Mouse (Mus musculus): ENCODE data around the gene Tanc2. TPM values are rescaled to one million over a fixed set of nuclear protein-coding genes. Genes with fewer than 3 reads are reported as not detected.

Tanc2 gene
- polyA plus RNA-seq, 1 experiment from 2014 or later: 52.9 TPM

- H3K27me3 ChIP-seq (ENCODE audit: control insufficient read depth, insufficient read depth, low read length): no peaks in the 10 kb centered on the region
- no peak overlapping the region for H3K4me3 ChIP-seq (replicated peaks; ENCODE audit: low read length)
- DNase-seq (ENCODE audit: low spot score) (no peak), ATAC-seq (ENCODE audit: low FRiP score) (no peak)
- H3K9me3 ChIP-seq (ENCODE audit: control insufficient read depth, low read length): no peaks in the 10 kb centered on the region
- H3K36me3 ChIP-seq (replicated peaks; ENCODE audit: control insufficient read depth, insufficient read depth): no peaks in the 10 kb centered on the region
- no peak overlapping the region for H3K4me2 ChIP-seq (replicated peaks)
- H3K9ac ChIP-seq: no peak overlapping the region
- no peak overlapping the region for H3K27ac ChIP-seq
- peaks cover 15% of the 10 kb centered on the region for H3K4me1 ChIP-seq (replicated peaks; ENCODE audit: control insufficient read depth, insufficient read depth, low read length)
These were observed 31.7 kb upstream of the Tanc2 start for GRCm38 (mm10) chr11:105558091-105558490.

DNA sequence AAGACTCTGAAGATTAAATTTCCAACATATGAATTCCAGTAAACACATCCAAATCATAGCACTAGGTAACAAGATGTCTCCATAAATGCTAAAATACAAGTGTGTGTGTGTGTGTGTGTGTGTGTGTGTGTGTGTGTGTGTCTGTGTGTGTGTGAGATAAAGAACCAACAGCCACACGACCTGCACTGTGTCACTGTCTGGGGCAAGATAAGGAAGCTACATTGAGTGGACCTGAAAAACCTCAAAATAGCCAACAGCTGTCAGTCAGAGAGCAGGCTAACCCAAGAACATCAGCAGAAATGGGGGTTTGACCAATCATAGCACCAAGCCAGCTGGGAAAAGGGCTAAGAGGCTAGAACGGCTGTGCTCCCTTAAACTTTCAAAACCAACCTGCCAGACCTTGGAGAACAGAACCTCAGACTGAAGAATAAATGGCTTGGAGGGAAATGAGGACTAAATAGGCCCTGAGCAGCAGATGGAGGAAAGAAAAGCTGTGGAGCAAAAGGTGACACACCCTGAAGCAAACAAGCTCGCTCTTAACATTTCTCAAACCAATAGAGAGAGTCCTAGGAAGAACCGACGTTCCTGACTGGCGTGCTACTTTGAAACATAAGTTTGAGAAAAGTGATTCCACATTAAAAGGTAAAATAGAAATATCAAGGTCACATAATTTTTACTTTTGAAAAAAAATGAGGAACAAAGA is 30.8 kb upstream of the Tanc2 start:
- H3K27me3 ChIP-seq (ENCODE audit: control insufficient read depth, insufficient read depth, low read length): no peaks in the 10 kb centered on the region
- DNase-seq (ENCODE audit: low spot score) (no peak), ATAC-seq (ENCODE audit: low FRiP score) (no peak)
- H3K27ac ChIP-seq: no peak overlapping the region
- H3K9me3 ChIP-seq (ENCODE audit: control insufficient read depth, low read length): no peaks in the 10 kb centered on the region
- WGBS: 83% methylated on average over 6 of the region's 6 CpGs
- H3K9ac ChIP-seq: no peak overlapping the region
- no peaks in the 10 kb centered on the region for H3K36me3 ChIP-seq (replicated peaks; ENCODE audit: control insufficient read depth, insufficient read depth)
- H3K4me2 ChIP-seq (replicated peaks): no peak overlapping the region
- H3K4me3 ChIP-seq (replicated peaks; ENCODE audit: low read length): no peak overlapping the region
- peaks cover 15% of the 10 kb centered on the region for H3K4me1 ChIP-seq (replicated peaks; ENCODE audit: control insufficient read depth, insufficient read depth, low read length)

GRCm38 (mm10) chr11:105563546-105563945 is 26.2 kb upstream of the Tanc2 start:
- Histone ChIP-seq H3K36me3 (replicated peaks; ENCODE audit: control insufficient read depth, insufficient read depth) (no peaks in the 10 kb centered on the region), H3K27me3 (ENCODE audit: control insufficient read depth, insufficient read depth, low read length) (no peaks in the 10 kb centered on the region), H3K9ac (no peak overlapping the region), H3K9me3 (ENCODE audit: control insufficient read depth, low read length) (no peaks in the 10 kb centered on the region), H3K4me1 (replicated peaks; ENCODE audit: control insufficient read depth, insufficient read depth, low read length) (no peaks in the 10 kb centered on the region), H3K4me2 (replicated peaks) (no peak overlapping the region), H3K27ac (no peak overlapping the region), H3K4me3 (replicated peaks; ENCODE audit: low read length) (no peak overlapping the region)
- 88% methylated on average over 3 of the region's 3 CpGs for WGBS
- ATAC-seq (ENCODE audit: low FRiP score) (no peak), DNase-seq (ENCODE audit: low spot score) (no peak)

DNA sequence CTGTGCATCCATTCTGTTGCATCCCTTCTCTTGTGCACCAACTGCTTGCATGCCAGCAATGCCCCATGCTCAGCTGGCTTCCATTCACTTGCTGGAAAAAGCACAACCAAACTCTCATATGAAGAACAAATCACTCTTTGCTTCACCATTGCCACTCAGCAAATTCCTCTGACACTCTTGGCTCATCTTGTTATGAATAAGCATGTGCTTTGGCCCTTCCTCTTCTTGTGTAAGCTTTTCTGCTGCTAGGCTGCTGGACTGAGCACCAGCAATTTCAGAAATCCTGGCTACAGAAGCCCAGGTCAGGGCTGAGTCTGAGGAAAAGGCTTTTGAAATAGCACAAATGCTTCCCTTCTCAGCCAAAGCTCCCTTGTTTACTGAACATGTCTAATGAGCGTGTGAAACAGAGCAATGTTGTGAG is 22.6 kb upstream of the Tanc2 start:
- no peaks in the 10 kb centered on the region for H3K27me3 ChIP-seq (ENCODE audit: control insufficient read depth, insufficient read depth, low read length)
- H3K4me2 ChIP-seq (replicated peaks): no peak overlapping the region
- H3K9ac ChIP-seq: no peak overlapping the region
- 0 out of 2 replicates have a peak overlapping the region, but pooled peaks have one; percentile 38 for H3K27ac ChIP-seq
- no peak for DNase-seq (ENCODE audit: low spot score)
- no peaks in the 10 kb centered on the region for H3K9me3 ChIP-seq (ENCODE audit: control insufficient read depth, low read length)
- no peak; the same call in 1 of the 2 replicates for ATAC-seq (ENCODE audit: low FRiP score)
- no peak overlapping the region for H3K4me3 ChIP-seq (replicated peaks; ENCODE audit: low read length)
- H3K36me3 ChIP-seq (replicated peaks; ENCODE audit: control insufficient read depth, insufficient read depth): no peaks in the 10 kb centered on the region
- WGBS: 59% methylated on average over 1 of the region's 1 CpGs
- no peaks in the 10 kb centered on the region for H3K4me1 ChIP-seq (replicated peaks; ENCODE audit: control insufficient read depth, insufficient read depth, low read length)

- H3K4me3 ChIP-seq (replicated peaks; ENCODE audit: low read length): no peak overlapping the region
- H3K9ac ChIP-seq: no peak overlapping the region
- no peaks in the 10 kb centered on the region for H3K27me3 ChIP-seq (ENCODE audit: control insufficient read depth, insufficient read depth, low read length)
- WGBS: 85% methylated on average over 8 of the region's 8 CpGs
- H3K36me3 ChIP-seq (replicated peaks; ENCODE audit: control insufficient read depth, insufficient read depth): no peaks in the 10 kb centered on the region
- H3K27ac ChIP-seq: no peak overlapping the region
- H3K4me1 ChIP-seq (replicated peaks; ENCODE audit: control insufficient read depth, insufficient read depth, low read length): no peaks in the 10 kb centered on the region
- no peak overlapping the region for H3K4me2 ChIP-seq (replicated peaks)
- H3K9me3 ChIP-seq (ENCODE audit: control insufficient read depth, low read length): no peaks in the 10 kb centered on the region
- ATAC-seq (ENCODE audit: low FRiP score): no peak
- DNase-seq (ENCODE audit: low spot score): no peak
These were observed 17.8 kb upstream of the Tanc2 start for GRCm38 (mm10) chr11:105571996-105572395.

DNA sequence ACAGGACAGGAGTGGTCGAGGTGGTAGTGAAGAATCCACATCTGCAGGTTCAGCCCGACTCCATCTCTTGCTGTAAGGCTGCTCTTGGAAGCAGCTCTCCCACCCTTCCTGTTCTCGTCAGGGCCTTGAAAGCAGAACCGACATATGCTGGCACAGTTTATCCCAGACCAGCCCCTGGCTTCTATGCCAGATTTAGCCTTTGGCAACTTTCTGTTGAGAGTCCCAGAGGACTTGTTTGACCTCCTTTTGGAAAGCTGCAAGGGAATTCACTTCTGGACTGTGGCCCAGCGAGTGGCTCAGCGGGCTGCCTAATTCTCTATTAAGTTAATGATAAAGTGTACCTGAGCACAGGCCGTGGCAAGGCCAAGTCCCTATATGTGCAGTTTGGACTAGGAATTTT is 15.5 kb upstream of the Tanc2 start:
- WGBS: 45% methylated on average over 7 of the region's 7 CpGs
- Histone ChIP-seq H3K27ac (no peak overlapping the region), H3K27me3 (ENCODE audit: control insufficient read depth, insufficient read depth, low read length) (no peaks in the 10 kb centered on the region), H3K4me2 (replicated peaks) (no peak overlapping the region), H3K9ac (no peak overlapping the region), H3K9me3 (ENCODE audit: control insufficient read depth, low read length) (no peaks in the 10 kb centered on the region), H3K4me1 (replicated peaks; ENCODE audit: control insufficient read depth, insufficient read depth, low read length) (no peaks in the 10 kb centered on the region), H3K36me3 (replicated peaks; ENCODE audit: control insufficient read depth, insufficient read depth) (no peaks in the 10 kb centered on the region), H3K4me3 (replicated peaks; ENCODE audit: low read length) (no peak overlapping the region)
- DNase-seq (ENCODE audit: low spot score): peak; percentile 36
- ATAC-seq (ENCODE audit: low FRiP score): no peak

DNA sequence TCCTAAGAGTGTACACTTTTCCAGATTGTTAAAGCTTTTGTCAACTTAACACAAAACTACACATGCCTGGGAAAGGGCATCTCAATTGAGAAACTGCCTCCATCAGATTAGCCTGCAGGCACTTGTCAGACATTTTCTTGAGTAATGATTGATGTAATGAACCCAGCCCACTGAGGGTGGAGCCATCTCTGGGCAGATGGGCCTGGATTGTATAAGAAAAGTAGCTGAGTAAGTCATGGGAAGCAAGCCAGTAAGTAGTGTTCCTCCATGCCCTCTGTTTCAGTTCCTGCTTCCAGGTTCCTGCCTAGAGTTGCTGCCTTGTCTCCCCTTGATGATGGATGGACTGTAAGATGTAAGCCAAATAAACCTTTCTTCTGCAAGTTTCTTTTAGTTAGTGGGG is 12.6 kb upstream of the Tanc2 start:
- Histone ChIP-seq H3K4me3 (replicated peaks; ENCODE audit: low read length) (no peak overlapping the region), H3K36me3 (replicated peaks; ENCODE audit: control insufficient read depth, insufficient read depth) (no peaks in the 10 kb centered on the region), H3K27ac (no peak overlapping the region), H3K27me3 (ENCODE audit: control insufficient read depth, insufficient read depth, low read length) (no peaks in the 10 kb centered on the region), H3K9me3 (ENCODE audit: control insufficient read depth, low read length) (peaks cover 10% of the 10 kb centered on the region), H3K4me1 (replicated peaks; ENCODE audit: control insufficient read depth, insufficient read depth, low read length) (no peaks in the 10 kb centered on the region), H3K9ac (no peak overlapping the region), H3K4me2 (replicated peaks) (no peak overlapping the region)
- ATAC-seq (ENCODE audit: low FRiP score) (no peak), DNase-seq (ENCODE audit: low spot score) (no peak)

GRCm38 (mm10) chr11:105582020-105582419 is 7.8 kb upstream of the Tanc2 start:
- Histone ChIP-seq H3K4me2 (replicated peaks) (no peak overlapping the region), H3K36me3 (replicated peaks; ENCODE audit: control insufficient read depth, insufficient read depth) (no peaks in the 10 kb centered on the region), H3K4me3 (replicated peaks; ENCODE audit: low read length) (no peak overlapping the region), H3K27ac (no peak overlapping the region), H3K9me3 (ENCODE audit: control insufficient read depth, low read length) (peaks cover 10% of the 10 kb centered on the region), H3K9ac (no peak overlapping the region), H3K27me3 (ENCODE audit: control insufficient read depth, insufficient read depth, low read length) (no peaks in the 10 kb centered on the region), H3K4me1 (replicated peaks; ENCODE audit: control insufficient read depth, insufficient read depth, low read length) (no peaks in the 10 kb centered on the region)
- WGBS: 84% methylated on average over 3 of the region's 3 CpGs
- ATAC-seq (ENCODE audit: low FRiP score): no peak
- no peak for DNase-seq (ENCODE audit: low spot score)

GRCm38 (mm10) chr11:105589231-105589876 is 432 bp upstream of the Tanc2 start:
- DNase-seq (ENCODE audit: low spot score): peak; percentile 90
- Histone ChIP-seq H3K4me2 (replicated peaks) (peak overlapping the region; percentile 65), H3K9ac (peak overlapping the region; percentile 99), H3K4me3 (replicated peaks; ENCODE audit: low read length) (peak overlapping the region; percentile 97), H3K27ac (peak overlapping the region; percentile 97), H3K36me3 (replicated peaks; ENCODE audit: control insufficient read depth, insufficient read depth) (no peaks in the 10 kb centered on the region), H3K27me3 (ENCODE audit: control insufficient read depth, insufficient read depth, low read length) (no peaks in the 10 kb centered on the region), H3K9me3 (ENCODE audit: control insufficient read depth, low read length) (no peaks in the 10 kb centered on the region), H3K4me1 (replicated peaks; ENCODE audit: control insufficient read depth, insufficient read depth, low read length) (no peaks in the 10 kb centered on the region)
- peak; percentile 92 for ATAC-seq (ENCODE audit: low FRiP score)
- WGBS: under 1% methylated on average over 36 of the region's 70 CpGs
